Mouse (Mus musculus): ENCODE measurements around the gene Hmga2. TPM values are rescaled to one million over a fixed set of nuclear protein-coding genes. Genes with fewer than 3 reads are reported as not detected.

Hmga2 gene
- polyA plus RNA-seq, 1 experiment from 2014 or later, result 4.6 TPM

GRCm38 (mm10) chr10:120407230-120407629 lies 69.0 kb downstream of the Hmga2 start:
- WGBS, result 41% methylated on average over 9 of the region's 9 CpGs
- Histone ChIP-seq H3K27ac (replicated peaks in 1 of 2; ENCODE audit: control insufficient read depth in 1 of 2, insufficient read depth in 1 of 2, low read depth in 2 of 2, low read length in 2 of 2) (no peak overlapping the region), H3K36me3 (ENCODE audit: control insufficient read depth, insufficient read depth, low read length) (no peaks in the 10 kb centered on the region), H3K27me3 (ENCODE audit: control insufficient read depth, insufficient read depth, low read length) (no peaks in the 10 kb centered on the region), H3K4me1 (ENCODE audit: control insufficient read depth in 2 of 2, insufficient read depth in 2 of 2, low read length in 2 of 2) (peaks cover 9 to 23% of the 10 kb centered on the region in 2 experiments), H3K4me3 (ENCODE audit: control insufficient read depth in 1 of 2, insufficient read depth in 1 of 2, low read depth in 1 of 2, low read length in 2 of 2) (no peak overlapping the region), H3K9ac (ENCODE audit: low read length) (no peak overlapping the region), H3K9me3 (ENCODE audit: control insufficient read depth, low read length) (no peaks in the 10 kb centered on the region), H3K4me2 (ENCODE audit: low read length) (no peak overlapping the region)
- ATAC-seq (ENCODE audit: insufficient number of reproducible peaks, insufficient read depth, low FRiP score, low read depth), result no peak

GRCm38 (mm10) chr10:120406038-120406437 lies 70.2 kb downstream of the Hmga2 start:
- no peak for ATAC-seq (ENCODE audit: insufficient number of reproducible peaks, insufficient read depth, low FRiP score, low read depth)
- peaks cover 9 to 22% of the 10 kb centered on the region in 2 experiments for H3K4me1 ChIP-seq (ENCODE audit: control insufficient read depth in 2 of 2, insufficient read depth in 2 of 2, low read length in 2 of 2)
- H3K9ac ChIP-seq (ENCODE audit: low read length), result no peak overlapping the region
- no peaks in the 10 kb centered on the region for H3K9me3 ChIP-seq (ENCODE audit: control insufficient read depth, low read length)
- no peak overlapping the region for H3K4me2 ChIP-seq (ENCODE audit: low read length)
- no peak overlapping the region for H3K4me3 ChIP-seq (ENCODE audit: control insufficient read depth in 1 of 2, insufficient read depth in 1 of 2, low read depth in 1 of 2, low read length in 2 of 2)
- WGBS, result 77% methylated on average over 9 of the region's 9 CpGs
- H3K27ac ChIP-seq (replicated peaks in 1 of 2; ENCODE audit: control insufficient read depth in 1 of 2, insufficient read depth in 1 of 2, low read depth in 2 of 2, low read length in 2 of 2), result no peak overlapping the region
- no peaks in the 10 kb centered on the region for H3K27me3 ChIP-seq (ENCODE audit: control insufficient read depth, insufficient read depth, low read length)
- H3K36me3 ChIP-seq (ENCODE audit: control insufficient read depth, insufficient read depth, low read length), result no peaks in the 10 kb centered on the region

GRCm38 (mm10) chr10:120405322-120405721 lies 70.9 kb downstream of the Hmga2 start:
- Histone ChIP-seq H3K9me3 (ENCODE audit: control insufficient read depth, low read length) (no peaks in the 10 kb centered on the region), H3K36me3 (ENCODE audit: control insufficient read depth, insufficient read depth, low read length) (no peaks in the 10 kb centered on the region), H3K4me1 (ENCODE audit: control insufficient read depth in 2 of 2, insufficient read depth in 2 of 2, low read length in 2 of 2) (peaks cover 10 to 15% of the 10 kb centered on the region in 2 experiments), H3K4me3 (ENCODE audit: control insufficient read depth in 1 of 2, insufficient read depth in 1 of 2, low read depth in 1 of 2, low read length in 2 of 2) (no peak overlapping the region), H3K27me3 (ENCODE audit: control insufficient read depth, insufficient read depth, low read length) (no peaks in the 10 kb centered on the region), H3K27ac (replicated peaks in 1 of 2; ENCODE audit: control insufficient read depth in 1 of 2, insufficient read depth in 1 of 2, low read depth in 2 of 2, low read length in 2 of 2) (no peak overlapping the region), H3K4me2 (ENCODE audit: low read length) (no peak overlapping the region), H3K9ac (ENCODE audit: low read length) (no peak overlapping the region)
- ATAC-seq (ENCODE audit: insufficient number of reproducible peaks, insufficient read depth, low FRiP score, low read depth), result no peak
- WGBS, result 89% methylated on average over 4 of the region's 4 CpGs

- Histone ChIP-seq H3K4me2 (ENCODE audit: low read length) (no peak overlapping the region), H3K27ac (replicated peaks in 1 of 2; ENCODE audit: control insufficient read depth in 1 of 2, insufficient read depth in 1 of 2, low read depth in 2 of 2, low read length in 2 of 2) (no peak overlapping the region), H3K4me3 (ENCODE audit: control insufficient read depth in 1 of 2, insufficient read depth in 1 of 2, low read depth in 1 of 2, low read length in 2 of 2) (no peak overlapping the region), H3K27me3 (ENCODE audit: control insufficient read depth, insufficient read depth, low read length) (no peaks in the 10 kb centered on the region), H3K9me3 (ENCODE audit: control insufficient read depth, low read length) (no peaks in the 10 kb centered on the region), H3K9ac (ENCODE audit: low read length) (no peak overlapping the region), H3K4me1 (ENCODE audit: control insufficient read depth in 2 of 2, insufficient read depth in 2 of 2, low read length in 2 of 2) (peaks cover 11 to 33% of the 10 kb centered on the region in 2 experiments), H3K36me3 (ENCODE audit: control insufficient read depth, insufficient read depth, low read length) (no peaks in the 10 kb centered on the region)
- no peak for ATAC-seq (ENCODE audit: insufficient number of reproducible peaks, insufficient read depth, low FRiP score, low read depth)
- 37% methylated on average over 5 of the region's 5 CpGs for WGBS
These were observed 73.3 kb downstream of the Hmga2 start for GRCm38 (mm10) chr10:120402966-120403365.

- no peak overlapping the region for H3K27ac ChIP-seq (replicated peaks in 1 of 2; ENCODE audit: control insufficient read depth in 1 of 2, insufficient read depth in 1 of 2, low read depth in 2 of 2, low read length in 2 of 2)
- no peak for ATAC-seq (ENCODE audit: insufficient number of reproducible peaks, insufficient read depth, low FRiP score, low read depth)
- H3K4me2 ChIP-seq (ENCODE audit: low read length), result no peak overlapping the region
- no peaks in the 10 kb centered on the region for H3K9me3 ChIP-seq (ENCODE audit: control insufficient read depth, low read length)
- H3K4me3 ChIP-seq (ENCODE audit: control insufficient read depth in 1 of 2, insufficient read depth in 1 of 2, low read depth in 1 of 2, low read length in 2 of 2), result no peak overlapping the region
- H3K27me3 ChIP-seq (ENCODE audit: control insufficient read depth, insufficient read depth, low read length), result no peaks in the 10 kb centered on the region
- no peaks in the 10 kb centered on the region for H3K36me3 ChIP-seq (ENCODE audit: control insufficient read depth, insufficient read depth, low read length)
- WGBS, result 46% methylated on average over 8 of the region's 8 CpGs
- peaks cover 9 to 33% of the 10 kb centered on the region in 2 experiments for H3K4me1 ChIP-seq (ENCODE audit: control insufficient read depth in 2 of 2, insufficient read depth in 2 of 2, low read length in 2 of 2)
- H3K9ac ChIP-seq (ENCODE audit: low read length), result no peak overlapping the region
These were observed 74.5 kb downstream of the Hmga2 start for GRCm38 (mm10) chr10:120401787-120402186.

- H3K27ac ChIP-seq (replicated peaks in 1 of 2; ENCODE audit: control insufficient read depth in 1 of 2, insufficient read depth in 1 of 2, low read depth in 2 of 2, low read length in 2 of 2), result no peak overlapping the region; a peak in 1 of 4 replicates
- H3K36me3 ChIP-seq (ENCODE audit: control insufficient read depth, insufficient read depth, low read length), result no peaks in the 10 kb centered on the region
- H3K9me3 ChIP-seq (ENCODE audit: control insufficient read depth, low read length), result no peaks in the 10 kb centered on the region
- no peaks in the 10 kb centered on the region for H3K27me3 ChIP-seq (ENCODE audit: control insufficient read depth, insufficient read depth, low read length)
- H3K4me3 ChIP-seq (ENCODE audit: control insufficient read depth in 1 of 2, insufficient read depth in 1 of 2, low read depth in 1 of 2, low read length in 2 of 2), result no peak overlapping the region
- H3K4me2 ChIP-seq (ENCODE audit: low read length), result no peak overlapping the region
- WGBS, result 73% methylated on average over 9 of the region's 9 CpGs
- peaks cover 9 to 33% of the 10 kb centered on the region in 2 experiments for H3K4me1 ChIP-seq (ENCODE audit: control insufficient read depth in 2 of 2, insufficient read depth in 2 of 2, low read length in 2 of 2)
- H3K9ac ChIP-seq (ENCODE audit: low read length), result no peak overlapping the region
- ATAC-seq (ENCODE audit: insufficient number of reproducible peaks, insufficient read depth, low FRiP score, low read depth), result no peak
These were observed 76.3 kb downstream of the Hmga2 start for GRCm38 (mm10) chr10:120399846-120400510.

- WGBS, result 42% methylated on average over 6 of the region's 6 CpGs
These were observed 77.5 kb downstream of the Hmga2 start for GRCm38 (mm10) chr10:120398745-120399144.

GRCm38 (mm10) chr10:120397211-120397631 lies 79.0 kb downstream of the Hmga2 start:
- ATAC-seq (ENCODE audit: insufficient number of reproducible peaks, insufficient read depth, low FRiP score, low read depth), result no peak
- WGBS, result 80% methylated on average over 17 of the region's 17 CpGs
- no peak overlapping the region for H3K4me3 ChIP-seq (ENCODE audit: control insufficient read depth in 1 of 2, insufficient read depth in 1 of 2, low read depth in 1 of 2, low read length in 2 of 2)

More at GRCm38 (mm10) chr10:120398745-120399144, 77.5 kb downstream of the Hmga2 start:
- H3K4me1 ChIP-seq (ENCODE audit: control insufficient read depth in 2 of 2, insufficient read depth in 2 of 2, low read length in 2 of 2), result peaks cover 9 to 33% of the 10 kb centered on the region in 2 experiments
- no peak overlapping the region for H3K4me2 ChIP-seq (ENCODE audit: low read length)
- no peak for ATAC-seq (ENCODE audit: insufficient number of reproducible peaks, insufficient read depth, low FRiP score, low read depth)
- no peak overlapping the region for H3K9ac ChIP-seq (ENCODE audit: low read length)
- no peak overlapping the region for H3K4me3 ChIP-seq (ENCODE audit: control insufficient read depth in 1 of 2, insufficient read depth in 1 of 2, low read depth in 1 of 2, low read length in 2 of 2)
- H3K27me3 ChIP-seq (ENCODE audit: control insufficient read depth, insufficient read depth, low read length), result no peaks in the 10 kb centered on the region
- H3K27ac ChIP-seq (replicated peaks in 1 of 2; ENCODE audit: control insufficient read depth in 1 of 2, insufficient read depth in 1 of 2, low read depth in 2 of 2, low read length in 2 of 2), result no peak overlapping the region
- H3K36me3 ChIP-seq (ENCODE audit: control insufficient read depth, insufficient read depth, low read length), result no peaks in the 10 kb centered on the region
- no peaks in the 10 kb centered on the region for H3K9me3 ChIP-seq (ENCODE audit: control insufficient read depth, low read length)

More at GRCm38 (mm10) chr10:120397211-120397631, 79.0 kb downstream of the Hmga2 start:
- no peaks in the 10 kb centered on the region for H3K36me3 ChIP-seq (ENCODE audit: control insufficient read depth, insufficient read depth, low read length)
- H3K4me2 ChIP-seq (ENCODE audit: low read length), result no peak overlapping the region
- H3K27me3 ChIP-seq (ENCODE audit: control insufficient read depth, insufficient read depth, low read length), result no peaks in the 10 kb centered on the region
- H3K4me1 ChIP-seq (ENCODE audit: control insufficient read depth in 2 of 2, insufficient read depth in 2 of 2, low read length in 2 of 2), result peaks cover 7 to 21% of the 10 kb centered on the region in 2 experiments
- H3K9me3 ChIP-seq (ENCODE audit: control insufficient read depth, low read length), result no peaks in the 10 kb centered on the region
- H3K27ac ChIP-seq (replicated peaks in 1 of 2; ENCODE audit: control insufficient read depth in 1 of 2, insufficient read depth in 1 of 2, low read depth in 2 of 2, low read length in 2 of 2), result no peak overlapping the region
- no peak overlapping the region for H3K9ac ChIP-seq (ENCODE audit: low read length)
